Mouse (Mus musculus) bone marrow, adult 2 months (tissue): ENCODE results near the gene Hnf1b.

ENCODE experiments used
- CTCF ChIP-seq: fragments of 200-500 bp; IDR thresholded peaks from 2 replicates; pipeline ENCODE4 v1.5.1; 2011; ENCODE audit warnings: low read length, control low read depth; ENCODE audit not compliant: control insufficient read depth, insufficient read depth
- POLR2A ChIP-seq: fragments of 200-500 bp; IDR thresholded peaks from 2 replicates; pipeline ENCODE4 v1.6.1; 2011; ENCODE audit warnings: low read depth, mild to moderate bottlenecking, control low read depth, low read length, borderline replicate concordance; ENCODE audit not compliant: control insufficient read depth

DNA sequence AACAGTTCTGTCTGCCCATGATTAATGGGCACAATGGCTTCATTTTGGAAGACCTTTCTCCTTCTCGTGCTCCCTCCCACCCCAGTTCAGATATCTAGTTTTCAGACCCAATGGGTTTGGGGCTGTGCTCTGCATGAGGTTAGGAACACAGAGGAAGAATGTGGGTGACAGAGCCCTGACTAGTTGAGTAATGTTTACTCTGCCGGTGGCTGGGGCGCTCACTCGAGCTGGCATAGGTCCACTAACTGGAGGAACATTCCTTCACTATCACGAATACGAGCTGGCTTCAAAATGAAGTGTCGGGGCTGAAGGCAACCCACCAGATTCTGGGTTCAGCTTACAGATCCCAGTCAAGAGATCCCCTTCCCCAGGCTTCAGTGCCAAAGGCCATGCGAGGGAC lies 27.9 kb downstream of the Hnf1b start:
- no peak for TF ChIP-seq CTCF
- TF ChIP-seq POLR2A = no peak
